Mouse (Mus musculus) embryonic facial prominence, embryonic 15.5 days (tissue): ENCODE measurements around the gene E130114P18Rik. TPM values are rescaled to one million over a fixed set of nuclear protein-coding genes. Genes with fewer than 3 reads are reported as not detected.

Experiments used
- ATAC-seq: fragments of 200-750 bp; cut with Nextera tagmentation; 2 replicates; pipeline ENCODE4 v1.8.0; 2017; ENCODE audit warnings: low read depth, moderate TSS enrichment; ENCODE audit not compliant: insufficient number of reproducible peaks, low FRiP score, low TSS enrichment
- H3K27ac ChIP-seq: fragments of 300-500 bp; sonication (generic); replicated peaks from 2 replicates; pipeline ENCODE4 v1.5.1; 2015; ENCODE audit warnings: mild to moderate bottlenecking, inconsistent platforms
- H3K27me3 ChIP-seq: fragments of 300-500 bp; sonication (generic); 2 replicates; pipeline ENCODE4 v1.6.1; 2015; ENCODE audit warnings: inconsistent platforms
- H3K36me3 ChIP-seq: fragments of 300-500 bp; sonication (generic); 2 replicates; pipeline ENCODE4 v1.6.1; 2015; ENCODE audit warnings: mild to moderate bottlenecking, inconsistent platforms
- H3K4me1 ChIP-seq: fragments of 300-500 bp; sonication (generic); 2 replicates; pipeline ENCODE4 v1.6.1; 2015; ENCODE audit warnings: inconsistent platforms
- H3K4me2 ChIP-seq: fragments of 300-500 bp; sonication (generic); replicated peaks from 2 replicates; pipeline ENCODE4 v1.6.1; 2015; ENCODE audit warnings: mild to moderate bottlenecking, inconsistent platforms
- H3K4me3 ChIP-seq: fragments of 300-500 bp; sonication (generic); replicated peaks from 2 replicates; pipeline ENCODE4 v1.5.1; 2015; ENCODE audit warnings: mild to moderate bottlenecking, inconsistent platforms
- H3K9ac ChIP-seq: fragments of 300-500 bp; sonication (generic); 2 replicates; pipeline ENCODE4 v1.6.1; 2015; ENCODE audit warnings: inconsistent platforms
- H3K9me3 ChIP-seq: fragments of 300-500 bp; sonication (generic); replicated peaks from 2 replicates; pipeline ENCODE4 v1.6.1; 2016; ENCODE audit warnings: inconsistent platforms
- WGBS: fragments of 180-500 bp; shearing (Covaris S2); methylation state at CpG from one replicate; pipeline ENCODE4 v1.1.7; 2015; 5-methylcytosine and 5-hydroxymethylcytosine counted together
- polyA plus RNA-seq: library from polyadenylated mRNA; unstranded; fragments of >200 nt; fragmentation: Nextera tagmentation; extraction: Ambion mirVana; gene quantifications from 2 replicates; pipeline ENCODE4 v1.2.1, GENCODE M21; 2015

Gene E130114P18Rik
- polyA plus RNA-seq, 1 experiment from 2014 or later, result 4.2 TPM

GRCm38 (mm10) chr4:97635757-97636292 is 142.1 kb downstream of the E130114P18Rik start:
- no peak for ATAC-seq
- H3K9ac ChIP-seq, result peak overlapping the region; percentile 21; the same call in 1 of the 2 replicates
- no peaks in the 10 kb centered on the region for H3K36me3 ChIP-seq
- 0 out of 2 replicates have a peak overlapping the region, but pooled peaks have one; percentile 34 for H3K27ac ChIP-seq
- H3K4me3 ChIP-seq, result no peak overlapping the region
- H3K4me2 ChIP-seq, result no peak overlapping the region
- 38% methylated on average over 1 of the region's 1 CpGs for WGBS
- H3K4me1 ChIP-seq, result peaks cover 13% of the 10 kb centered on the region; the same call in 1 of the 2 replicates
- no peaks in the 10 kb centered on the region for H3K9me3 ChIP-seq
- no peaks in the 10 kb centered on the region for H3K27me3 ChIP-seq

- H3K9me3 ChIP-seq, result no peaks in the 10 kb centered on the region
- ATAC-seq, result 0 out of 2 replicates have a peak, but pooled peaks have one; percentile 34
- no peak overlapping the region for H3K4me3 ChIP-seq
- H3K27ac ChIP-seq, result peak overlapping the region; percentile 34; the same call in 1 of the 2 replicates
- peak overlapping the region; percentile 21; the same call in 1 of the 2 replicates for H3K9ac ChIP-seq
- H3K4me2 ChIP-seq, result no peak overlapping the region
- no peaks in the 10 kb centered on the region for H3K27me3 ChIP-seq
- H3K36me3 ChIP-seq, result no peaks in the 10 kb centered on the region
- H3K4me1 ChIP-seq, result peaks cover 13% of the 10 kb centered on the region; the same call in 1 of the 2 replicates
- 14% methylated on average over 6 of the region's 6 CpGs for WGBS
These were observed 142.6 kb downstream of the E130114P18Rik start for GRCm38 (mm10) chr4:97635296-97635755.

GRCm38 (mm10) chr4:97628881-97629605 is 148.8 kb downstream of the E130114P18Rik start:
- ATAC-seq, result peak; percentile 79
- no peaks in the 10 kb centered on the region for H3K9me3 ChIP-seq

GRCm38 (mm10) chr4:97626002-97626720 is 151.7 kb downstream of the E130114P18Rik start:
- Histone ChIP-seq H3K9ac (no peak overlapping the region), H3K27ac (no peak overlapping the region), H3K4me2 (0 out of 2 replicates have a peak overlapping the region, but pooled peaks have one; percentile 15), H3K9me3 (no peaks in the 10 kb centered on the region), H3K4me3 (no peak overlapping the region), H3K4me1 (peaks cover 21% of the 10 kb centered on the region), H3K27me3 (no peaks in the 10 kb centered on the region), H3K36me3 (no peaks in the 10 kb centered on the region)
- 17% methylated on average over 16 of the region's 16 CpGs for WGBS
- ATAC-seq, result 0 out of 2 replicates have a peak, but pooled peaks have one; percentile 59

More at GRCm38 (mm10) chr4:97628881-97629605, 148.8 kb downstream of the E130114P18Rik start:
- H3K27me3 ChIP-seq, result no peaks in the 10 kb centered on the region
- peaks cover 21% of the 10 kb centered on the region for H3K4me1 ChIP-seq
- H3K27ac ChIP-seq, result no peak overlapping the region
- H3K4me3 ChIP-seq, result no peak overlapping the region
- H3K4me2 ChIP-seq, result no peak overlapping the region
- no peak overlapping the region for H3K9ac ChIP-seq
- WGBS, result 22% methylated on average over 14 of the region's 14 CpGs
- no peaks in the 10 kb centered on the region for H3K36me3 ChIP-seq

- Histone ChIP-seq H3K27me3 (no peaks in the 10 kb centered on the region), H3K4me1 (peaks cover 19% of the 10 kb centered on the region), H3K9ac (no peak overlapping the region), H3K9me3 (no peaks in the 10 kb centered on the region), H3K27ac (no peak overlapping the region), H3K36me3 (no peaks in the 10 kb centered on the region), H3K4me3 (no peak overlapping the region), H3K4me2 (no peak overlapping the region)
- WGBS, result 78% methylated on average over 5 of the region's 5 CpGs
- ATAC-seq, result no peak
These were observed 154.7 kb downstream of the E130114P18Rik start for GRCm38 (mm10) chr4:97623165-97623564.

- no peak overlapping the region for H3K27ac ChIP-seq
- H3K36me3 ChIP-seq, result no peaks in the 10 kb centered on the region
- no peaks in the 10 kb centered on the region for H3K9me3 ChIP-seq
- H3K4me3 ChIP-seq, result no peak overlapping the region
- no peak for ATAC-seq
- WGBS, result 76% methylated on average over 4 of the region's 4 CpGs
- H3K27me3 ChIP-seq, result no peaks in the 10 kb centered on the region; the same call in 1 of the 2 replicates
- peaks cover 17% of the 10 kb centered on the region for H3K4me1 ChIP-seq
- H3K9ac ChIP-seq, result no peak overlapping the region
- H3K4me2 ChIP-seq, result no peak overlapping the region
These were observed 156.1 kb downstream of the E130114P18Rik start for GRCm38 (mm10) chr4:97621731-97622130.

- peaks cover 9% of the 10 kb centered on the region for H3K4me1 ChIP-seq
- no peak overlapping the region for H3K4me2 ChIP-seq
- no peak for ATAC-seq
- no peaks in the 10 kb centered on the region; the same call in 1 of the 2 replicates for H3K27me3 ChIP-seq
- no peak overlapping the region for H3K9ac ChIP-seq
- no peaks in the 10 kb centered on the region for H3K36me3 ChIP-seq
- 82% methylated on average over 1 of the region's 1 CpGs for WGBS
- H3K27ac ChIP-seq, result no peak overlapping the region
- H3K4me3 ChIP-seq, result no peak overlapping the region
- no peaks in the 10 kb centered on the region for H3K9me3 ChIP-seq
These were observed 157.5 kb downstream of the E130114P18Rik start for GRCm38 (mm10) chr4:97620409-97620808.

GRCm38 (mm10) chr4:97618668-97619373 is 159.1 kb downstream of the E130114P18Rik start:
- Histone ChIP-seq H3K27me3 (no peaks in the 10 kb centered on the region; the same call in 1 of the 2 replicates), H3K4me1 (peaks cover 9% of the 10 kb centered on the region), H3K36me3 (no peaks in the 10 kb centered on the region), H3K9ac (no peak overlapping the region), H3K9me3 (no peaks in the 10 kb centered on the region), H3K4me2 (peak overlapping the region; percentile 29; the same call in 1 of the 2 replicates), H3K27ac (peak overlapping the region; percentile 48), H3K4me3 (no peak overlapping the region)
- peak; percentile 73; the same call in 1 of the 2 replicates for ATAC-seq
- WGBS, result 17% methylated on average over 15 of the region's 15 CpGs

- H3K27ac ChIP-seq, result no peak overlapping the region
- H3K4me2 ChIP-seq, result no peak overlapping the region
- H3K4me3 ChIP-seq, result no peak overlapping the region
- no peak overlapping the region for H3K9ac ChIP-seq
- ATAC-seq, result no peak
- H3K27me3 ChIP-seq, result no peaks in the 10 kb centered on the region; the same call in 1 of the 2 replicates
- no peaks in the 10 kb centered on the region for H3K9me3 ChIP-seq
- WGBS, result 85% methylated on average over 3 of the region's 3 CpGs
- H3K36me3 ChIP-seq, result no peaks in the 10 kb centered on the region
- H3K4me1 ChIP-seq, result peaks cover 13% of the 10 kb centered on the region
These were observed 162.8 kb downstream of the E130114P18Rik start for GRCm38 (mm10) chr4:97615031-97615430.

- Histone ChIP-seq H3K4me1 (peaks cover 18% of the 10 kb centered on the region; the same call in 1 of the 2 replicates), H3K9me3 (no peaks in the 10 kb centered on the region), H3K27me3 (no peaks in the 10 kb centered on the region), H3K36me3 (no peaks in the 10 kb centered on the region), H3K4me3 (no peak overlapping the region), H3K27ac (peak overlapping the region; percentile 74), H3K4me2 (no peak overlapping the region), H3K9ac (no peak overlapping the region)
- ATAC-seq, result peak; percentile 82
- 49% methylated on average over 11 of the region's 11 CpGs for WGBS
These were observed 166.5 kb downstream of the E130114P18Rik start for GRCm38 (mm10) chr4:97611251-97611847.
